Mouse (Mus musculus) subcutaneous adipose tissue, adult 2 months (tissue): ENCODE measurements around the gene 1700003H04Rik. TPM values are rescaled to one million over a fixed set of nuclear protein-coding genes. Genes with fewer than 3 reads are reported as not detected.

ENCODE experiments used
- polyA plus RNA-seq: library from polyadenylated mRNA; depleted of rRNA; stranded (reverse); fragments of >200 nt; gene quantifications from 2 replicates; pipeline ENCODE4 v1.2.3, GENCODE M21; 2012; ENCODE audit warnings: low replicate concordance; rRNA removed

1700003H04Rik gene
- not detected in 2 replicates for polyA plus RNA-seq

GRCm38 (mm10) chr3:124581001-124581400, at the start of gene 1700003H04Rik:
Gene 1700003H04Rik (minus strand): TSS chr3:124581101.

Other genes with a start within 250 kb of the 1700003H04Rik start
- not detected in 2 replicates for gene 1700006A11Rik, start 155.1 kb downstream of the 1700003H04Rik start, polyA plus RNA-seq